Mouse (Mus musculus) bone marrow macrophage, adult 2 months (primary cell): ENCODE data around the gene Chrm5. TPM values are rescaled to one million over a fixed set of nuclear protein-coding genes. Genes with fewer than 3 reads are reported as not detected.

ENCODE experiments used
- H3K27ac ChIP-seq: 2 replicates; pipeline ENCODE4 v1.5.1; 2012; ENCODE audit warnings: low read depth, low read length; ENCODE audit not compliant: insufficient read depth
- H3K4me1 ChIP-seq: 2 replicates; pipeline ENCODE4 v1.6.1; 2012; ENCODE audit warnings: low read length; ENCODE audit not compliant: control insufficient read depth, insufficient read depth
- H3K4me3 ChIP-seq: 2 replicates; pipeline ENCODE4 v1.5.1; 2012; ENCODE audit warnings: mild to moderate bottlenecking, low read length, moderate library complexity; ENCODE audit not compliant: insufficient read depth
- CTCF ChIP-seq: IDR thresholded peaks from 2 replicates; pipeline ENCODE4 v1.5.1; 2012; ENCODE audit warnings: low read depth, mild to moderate bottlenecking, low read length, moderate library complexity
- POLR2A ChIP-seq: IDR thresholded peaks from 2 replicates; pipeline ENCODE4 v1.6.1; 2012; ENCODE audit warnings: mild to moderate bottlenecking, low read depth, low read length, borderline replicate concordance
- polyA plus RNA-seq: library from polyadenylated mRNA; stranded (reverse); fragments of >200 nt; gene quantifications from 2 replicates; pipeline ENCODE4 v1.2.4, GENCODE M21; 2012; ENCODE audit not compliant: missing spikeins, insufficient read depth, insufficient read length

Chrm5 gene
- polyA plus RNA-seq, 1 experiment: not detected

DNA sequence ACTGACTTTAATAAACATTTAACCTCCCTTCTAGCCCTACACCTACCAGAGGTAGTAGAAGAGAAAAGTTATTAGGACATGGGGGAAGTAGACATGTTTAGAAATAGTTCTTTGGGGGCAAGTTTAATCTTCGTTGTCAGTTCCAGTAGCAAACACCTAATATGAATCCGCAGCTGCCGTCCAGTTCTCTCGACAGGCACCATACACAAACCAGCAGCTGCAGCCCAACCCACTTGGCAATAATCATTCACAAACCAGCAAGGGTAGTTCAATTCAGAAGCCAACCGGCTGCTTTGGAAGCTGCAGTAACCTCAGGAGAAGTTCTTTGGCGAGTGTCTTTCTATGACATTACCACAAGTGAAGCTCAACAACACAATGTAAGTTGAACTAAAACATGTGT lies 23.4 kb upstream of the Chrm5 start:
- Histone ChIP-seq H3K4me3 (no peak overlapping the region), H3K27ac (no peak overlapping the region), H3K4me1 (no peaks in the 10 kb centered on the region)
- no peak for TF ChIP-seq CTCF
- TF ChIP-seq POLR2A: no peak

DNA sequence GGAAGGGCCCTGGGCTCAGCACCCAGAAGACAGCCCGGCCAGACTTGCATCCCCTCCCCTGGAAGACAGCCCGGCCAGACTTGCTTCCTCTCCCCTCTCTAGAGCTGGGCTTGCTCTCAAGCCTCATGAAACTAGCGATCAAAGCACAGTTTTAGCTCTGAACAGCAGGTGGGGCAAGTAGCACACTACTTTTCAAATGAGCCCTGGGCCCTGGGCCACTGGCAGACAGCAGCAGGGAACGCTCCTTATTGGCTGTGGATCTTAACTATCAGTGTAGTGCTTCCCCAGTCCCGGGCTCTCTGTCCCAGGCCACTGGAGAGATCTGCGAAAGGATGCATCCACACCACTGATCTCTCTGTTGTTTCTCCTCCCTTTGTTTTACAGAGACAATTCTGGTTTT lies 20.6 kb upstream of the Chrm5 start:
- H3K4me1 ChIP-seq: no peaks in the 10 kb centered on the region
- H3K27ac ChIP-seq: no peak overlapping the region
- TF ChIP-seq POLR2A: no peak
- TF ChIP-seq CTCF: peak; percentile 23; the same call in 1 of the 2 replicates
- no peak overlapping the region for H3K4me3 ChIP-seq

GRCm38 (mm10) chr2:112497851-112498250 lies 17.3 kb upstream of the Chrm5 start:
- Histone ChIP-seq H3K27ac (no peak overlapping the region), H3K4me1 (no peaks in the 10 kb centered on the region), H3K4me3 (no peak overlapping the region)
- TF ChIP-seq CTCF (no peak), POLR2A (no peak)

GRCm38 (mm10) chr2:112493539-112494260 lies 13.1 kb upstream of the Chrm5 start:
- peak overlapping the region; percentile 40; the same call in 1 of the 2 replicates for H3K27ac ChIP-seq
- TF ChIP-seq CTCF (no peak), POLR2A (no peak)
- peaks cover 15% of the 10 kb centered on the region for H3K4me1 ChIP-seq
- peak overlapping the region; percentile 79 for H3K4me3 ChIP-seq

GRCm38 (mm10) chr2:112492856-112493538 lies 12.4 kb upstream of the Chrm5 start, which contains the start of gene Aven:
Aven (plus strand) TSS chr2:112492964.
- H3K27ac ChIP-seq: peak within 1 kb of the TSS; percentile 77
- peaks cover 15% of the 10 kb centered on the region for H3K4me1 ChIP-seq
- H3K4me3 ChIP-seq: peak within 1 kb of the TSS; percentile 79
- TF ChIP-seq POLR2A (no peak), CTCF (no peak)

DNA sequence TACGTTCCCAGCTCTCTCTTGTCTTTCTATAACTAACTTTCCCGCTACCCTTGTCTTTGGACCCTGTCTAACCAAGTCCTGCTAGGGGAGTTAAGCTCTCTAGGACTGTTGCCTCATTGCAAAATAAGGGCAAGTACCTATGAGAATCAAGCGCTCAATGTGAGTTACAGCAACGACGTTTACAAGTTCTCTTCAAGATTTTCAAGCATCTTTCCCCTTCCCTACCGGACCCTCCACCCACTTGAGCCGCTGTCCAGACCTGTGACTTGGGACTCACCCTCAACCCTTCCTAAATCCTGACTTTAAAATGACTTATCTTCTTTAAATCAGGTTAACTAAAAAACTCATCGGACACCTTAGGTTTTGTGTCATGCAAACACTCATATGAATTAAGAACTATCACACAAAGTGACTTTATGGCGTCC lies 11.9 kb upstream of the Chrm5 start:
- TF ChIP-seq CTCF (no peak), POLR2A (no peak)
- H3K4me1 ChIP-seq: peaks cover 15% of the 10 kb centered on the region
- peak overlapping the region; percentile 77 for H3K27ac ChIP-seq
- H3K4me3 ChIP-seq: peak overlapping the region; percentile 79

DNA sequence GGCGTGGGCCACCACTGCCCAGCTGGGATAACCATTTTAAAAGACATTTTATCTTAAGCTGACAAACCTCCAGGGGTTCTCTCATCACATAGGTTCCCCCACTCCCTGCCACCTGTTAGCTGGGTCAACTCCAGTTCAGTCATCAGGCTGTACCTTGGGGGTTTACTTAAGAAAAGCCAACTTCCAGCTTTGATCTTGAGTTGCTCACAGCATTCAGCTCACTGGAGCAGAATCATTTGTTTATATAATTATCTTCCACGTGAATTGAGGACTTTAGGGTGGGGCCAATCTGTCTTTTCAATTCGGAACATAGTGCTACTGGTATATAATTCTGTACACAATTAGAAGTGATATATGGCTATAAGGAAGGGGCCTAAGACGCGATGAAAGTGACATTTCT lies 11.1 kb upstream of the Chrm5 start:
- Histone ChIP-seq H3K27ac (no peak overlapping the region), H3K4me3 (no peak overlapping the region), H3K4me1 (peaks cover 15% of the 10 kb centered on the region)
- TF ChIP-seq CTCF (no peak), POLR2A (no peak)

- TF ChIP-seq POLR2A (no peak), CTCF (no peak)
- Histone ChIP-seq H3K4me3 (no peak overlapping the region), H3K4me1 (peaks cover 15% of the 10 kb centered on the region), H3K27ac (no peak overlapping the region)
These were observed 10.1 kb upstream of the Chrm5 start for GRCm38 (mm10) chr2:112490483-112491196.

DNA sequence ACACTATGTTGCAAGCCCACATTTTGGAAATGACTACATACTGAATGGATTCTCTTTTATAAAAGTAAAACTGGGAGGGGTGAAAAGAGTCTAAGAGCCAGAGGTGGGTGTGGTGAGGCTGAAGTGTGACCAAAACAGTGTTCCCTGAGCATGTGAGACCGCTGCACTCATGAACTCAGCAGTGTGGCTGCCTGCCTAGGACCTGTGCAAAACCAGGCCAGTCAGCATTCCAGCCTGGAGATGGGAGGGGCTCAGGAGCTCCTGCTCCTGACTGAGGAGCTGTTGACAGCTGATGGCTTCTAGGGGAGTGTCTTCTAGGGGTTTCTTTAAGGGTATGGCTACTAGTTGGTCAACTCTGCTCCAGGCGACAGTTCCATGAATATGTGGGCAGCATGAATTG lies 4.3 kb upstream of the Chrm5 start:
- no peak overlapping the region for H3K27ac ChIP-seq
- no peak overlapping the region for H3K4me3 ChIP-seq
- TF ChIP-seq POLR2A: no peak
- TF ChIP-seq CTCF: no peak
- H3K4me1 ChIP-seq: peaks cover 2% of the 10 kb centered on the region

- TF ChIP-seq CTCF: no peak
- TF ChIP-seq POLR2A: no peak
- H3K4me3 ChIP-seq: no peak overlapping the region
- H3K4me1 ChIP-seq: no peaks in the 10 kb centered on the region
- H3K27ac ChIP-seq: no peak overlapping the region
These were observed 2.7 kb upstream of the Chrm5 start for GRCm38 (mm10) chr2:112483334-112483651.
